Mouse (Mus musculus): ENCODE measurements around the gene Erbb2. TPM values are rescaled to one million over a fixed set of nuclear protein-coding genes. Genes with fewer than 3 reads are reported as not detected.

Gene Erbb2
- polyA plus RNA-seq, 1 experiment = 4.0 TPM

DNA sequence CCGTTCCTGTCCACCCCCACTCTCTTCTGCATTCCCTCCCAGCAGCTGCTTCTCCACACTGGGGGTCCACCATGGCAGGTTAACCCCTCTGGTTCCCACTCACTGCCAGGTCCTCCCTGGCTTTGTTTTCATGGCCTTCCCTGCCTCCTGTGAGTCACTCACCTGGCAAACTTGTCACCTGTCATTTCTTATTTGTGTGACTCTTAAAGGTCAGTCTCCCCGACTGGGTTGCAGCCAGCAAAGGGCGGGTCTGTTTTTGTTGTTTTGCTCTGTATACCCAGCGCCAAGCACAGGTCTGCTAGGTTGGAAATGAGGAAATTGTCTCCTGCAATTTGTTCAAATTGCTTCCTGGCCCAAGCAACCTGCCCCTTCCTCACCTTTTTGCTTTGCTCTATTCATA, 33.4 kb downstream of the Erbb2 start:
- no peak for DNase-seq (ENCODE audit: low read depth in 1 of 2, low spot score in 2 of 2)
- WGBS = 76% methylated on average over 4 of the region's 4 CpGs

DNA sequence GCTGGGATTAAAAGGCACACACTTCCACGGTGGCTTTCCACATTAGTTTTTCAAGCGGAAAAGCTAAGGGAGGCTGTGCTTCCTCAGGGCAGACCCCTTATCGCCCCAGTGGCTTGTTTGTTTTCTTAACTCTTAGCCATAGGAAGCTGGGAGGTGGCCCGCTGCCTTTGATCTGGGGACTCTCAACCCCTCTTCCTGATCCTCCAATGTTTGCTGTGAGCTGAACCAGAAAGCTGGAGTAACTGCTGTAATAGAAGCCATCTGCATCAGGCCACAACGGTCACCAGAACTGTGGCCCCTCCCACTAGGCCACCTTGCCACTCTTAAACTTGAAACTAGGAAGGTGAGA, 33.9 kb downstream of the Erbb2 start, which contains the start of gene Grb7:
TSS of gene Grb7 (plus strand) at position 182 of the 349 bp plus-strand sequence.
- Histone ChIP-seq H3K27me3 (ENCODE audit: control insufficient read depth, insufficient read depth, low read length) (no peaks in the 10 kb centered on the region), H3K4me3 (ENCODE audit: extremely low read depth, insufficient read depth, insufficient read length) (no peak within 1 kb of the TSS), H3K27ac (ENCODE audit: insufficient read depth, low read length) (no peak within 1 kb of the TSS), H3K36me3 (ENCODE audit: control insufficient read depth, insufficient read depth, low read length) (no peaks in the 10 kb centered on the region), H3K4me1 (ENCODE audit: control insufficient read depth, insufficient read depth, insufficient read length) (peaks cover 21% of the 10 kb centered on the region; the same call in 1 of the 2 replicates)
- no peak for TF ChIP-seq CTCF (IDR thresholded peaks at IDR 0.05; ENCODE audit: extremely low read depth, insufficient read depth, insufficient read length, insufficient replicate concordance)
- no peak for TF ChIP-seq POLR2A (IDR thresholded peaks at IDR 0.05; ENCODE audit: low read depth, low read length)
- 37% methylated on average over 5 of the region's 5 CpGs for WGBS
- DNase-seq (ENCODE audit: low read depth in 1 of 2, low spot score in 2 of 2) = no peak

More for the DNA sequence above, 33.4 kb downstream of the Erbb2 start:
- Histone ChIP-seq H3K27ac (ENCODE audit: insufficient read depth, low read length) (no peak overlapping the region), H3K4me1 (ENCODE audit: control insufficient read depth, insufficient read depth, insufficient read length) (peaks cover 21% of the 10 kb centered on the region; the same call in 1 of the 2 replicates), H3K27me3 (ENCODE audit: control insufficient read depth, insufficient read depth, low read length) (no peaks in the 10 kb centered on the region), H3K4me3 (ENCODE audit: extremely low read depth, insufficient read depth, insufficient read length) (no peak overlapping the region), H3K36me3 (ENCODE audit: control insufficient read depth, insufficient read depth, low read length) (no peaks in the 10 kb centered on the region)
- TF ChIP-seq CTCF (IDR thresholded peaks at IDR 0.05; ENCODE audit: extremely low read depth, insufficient read depth, insufficient read length, insufficient replicate concordance) (no peak), POLR2A (IDR thresholded peaks at IDR 0.05; ENCODE audit: low read depth, low read length) (no peak)

DNA sequence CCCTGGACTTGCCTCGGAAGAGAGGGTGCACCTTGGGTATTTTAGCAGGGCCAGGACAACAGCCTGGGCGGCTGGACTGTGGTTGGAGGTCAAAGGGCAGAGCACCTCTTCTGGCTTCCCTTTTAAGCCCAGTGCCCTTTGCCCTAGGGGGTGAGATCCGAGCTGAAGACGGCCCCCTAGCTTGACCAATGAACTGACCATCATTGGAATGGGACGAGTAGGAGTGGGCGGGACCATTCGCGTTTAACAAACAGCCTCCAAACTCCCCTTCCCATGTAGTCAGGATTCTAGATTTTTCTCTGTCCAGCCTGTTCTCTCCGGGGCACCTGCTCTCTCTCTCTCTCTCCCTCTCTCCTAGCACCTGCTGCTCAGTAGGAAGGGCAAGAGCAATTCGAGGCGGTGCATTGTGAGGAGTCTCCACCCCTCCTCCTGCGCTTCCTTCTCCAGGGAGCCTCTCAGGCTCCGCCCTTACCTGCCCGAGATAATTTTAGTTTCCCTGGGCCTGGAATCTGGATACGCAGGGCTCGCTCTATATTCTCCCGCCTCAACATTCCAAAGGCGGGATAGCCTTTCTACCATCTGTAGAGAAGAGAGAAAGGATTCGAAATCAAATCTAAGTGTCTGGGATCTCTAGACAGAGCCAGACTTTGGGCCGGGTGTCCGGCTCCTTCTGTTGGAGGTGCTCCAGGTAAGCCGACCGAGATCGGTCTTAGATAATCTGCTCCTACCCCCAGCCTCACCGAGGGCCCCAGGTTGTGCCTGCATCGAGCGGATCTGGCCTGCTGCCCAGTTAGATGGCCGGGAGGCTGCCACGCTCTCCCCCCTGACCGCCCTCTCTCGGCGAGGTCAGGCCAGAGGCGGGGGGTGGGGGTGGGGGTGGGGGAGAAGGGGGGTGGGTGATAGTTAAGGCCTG, 34.5 kb downstream of the Erbb2 start:
- H3K36me3 ChIP-seq (ENCODE audit: control insufficient read depth, insufficient read depth, low read length) = no peaks in the 10 kb centered on the region
- no peak overlapping the region for H3K27ac ChIP-seq (ENCODE audit: insufficient read depth, low read length)
- no peak overlapping the region for H3K4me3 ChIP-seq (ENCODE audit: extremely low read depth, insufficient read depth, insufficient read length)
- no peak for TF ChIP-seq POLR2A (IDR thresholded peaks at IDR 0.05; ENCODE audit: low read depth, low read length)
- TF ChIP-seq CTCF (IDR thresholded peaks at IDR 0.05; ENCODE audit: extremely low read depth, insufficient read depth, insufficient read length, insufficient replicate concordance) = no peak
- H3K4me1 ChIP-seq (ENCODE audit: control insufficient read depth, insufficient read depth, insufficient read length) = peaks cover 21% of the 10 kb centered on the region; the same call in 1 of the 2 replicates
- WGBS = 29% methylated on average over 33 of the region's 33 CpGs
- no peaks in the 10 kb centered on the region for H3K27me3 ChIP-seq (ENCODE audit: control insufficient read depth, insufficient read depth, low read length)
- DNase-seq (ENCODE audit: low read depth in 1 of 2, low spot score in 2 of 2) = no peak

DNA sequence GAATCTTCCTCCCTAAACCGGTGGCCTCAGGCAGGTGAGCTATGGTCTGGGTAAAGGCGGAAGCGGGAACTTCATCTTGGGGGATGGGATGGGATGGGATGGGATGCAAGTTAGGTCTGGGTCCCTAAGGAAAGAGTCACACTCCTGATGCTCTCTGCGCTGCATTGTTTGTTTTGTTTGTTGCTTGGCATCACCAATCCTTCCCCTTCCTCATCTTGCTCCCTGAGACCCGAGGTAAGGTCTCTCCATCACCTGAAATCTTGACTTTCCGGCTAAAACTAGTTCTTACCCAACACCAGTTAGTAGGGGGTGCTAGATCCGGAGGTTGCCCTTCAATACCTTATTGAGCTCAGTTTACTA, 35.2 kb downstream of the Erbb2 start:
- H3K27me3 ChIP-seq (ENCODE audit: control insufficient read depth, insufficient read depth, low read length) = no peaks in the 10 kb centered on the region
- no peak for TF ChIP-seq CTCF (IDR thresholded peaks at IDR 0.05; ENCODE audit: extremely low read depth, insufficient read depth, insufficient read length, insufficient replicate concordance)
- no peak for TF ChIP-seq POLR2A (IDR thresholded peaks at IDR 0.05; ENCODE audit: low read depth, low read length)
- no peak overlapping the region for H3K4me3 ChIP-seq (ENCODE audit: extremely low read depth, insufficient read depth, insufficient read length)
- no peak overlapping the region for H3K27ac ChIP-seq (ENCODE audit: insufficient read depth, low read length)
- no peak for DNase-seq (ENCODE audit: low read depth in 1 of 2, low spot score in 2 of 2)
- H3K36me3 ChIP-seq (ENCODE audit: control insufficient read depth, insufficient read depth, low read length) = no peaks in the 10 kb centered on the region
- 51% methylated on average over 7 of the region's 7 CpGs for WGBS
- H3K4me1 ChIP-seq (ENCODE audit: control insufficient read depth, insufficient read depth, insufficient read length) = peaks cover 21% of the 10 kb centered on the region; the same call in 1 of the 2 replicates

DNA sequence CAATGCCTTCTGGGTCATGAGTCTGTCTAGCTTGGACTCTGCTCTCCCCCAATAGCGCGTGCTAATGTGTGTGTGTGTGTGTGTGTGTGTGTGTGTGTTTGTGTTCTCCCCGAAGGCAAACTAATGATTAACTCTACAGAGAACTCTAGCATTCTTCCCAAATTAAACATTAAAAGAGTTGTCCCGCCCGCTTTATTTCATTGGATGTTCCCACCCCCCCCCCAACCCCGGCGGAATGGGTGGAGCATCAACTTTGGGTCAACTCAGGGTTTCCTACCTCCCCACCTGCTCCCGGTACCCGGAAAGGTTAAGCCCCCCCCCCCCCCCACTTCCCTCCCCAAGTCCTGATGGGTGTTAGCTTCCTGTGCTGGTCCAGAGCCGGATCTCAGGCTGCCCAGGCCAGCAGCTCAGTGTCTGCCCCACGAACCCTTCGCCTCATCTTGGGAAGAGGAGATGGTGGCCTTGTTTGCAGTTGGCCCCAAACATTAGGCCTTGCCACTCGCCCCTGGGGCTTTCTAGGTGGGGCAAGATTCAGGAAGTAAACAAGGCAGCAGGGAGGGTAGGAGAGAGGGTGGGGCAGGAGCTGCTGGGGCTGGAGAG, 36.0 kb downstream of the Erbb2 start:
- WGBS = 57% methylated on average over 13 of the region's 13 CpGs
- Histone ChIP-seq H3K27me3 (ENCODE audit: control insufficient read depth, insufficient read depth, low read length) (no peaks in the 10 kb centered on the region), H3K4me1 (ENCODE audit: control insufficient read depth, insufficient read depth, insufficient read length) (peaks cover 21% of the 10 kb centered on the region; the same call in 1 of the 2 replicates), H3K36me3 (ENCODE audit: control insufficient read depth, insufficient read depth, low read length) (no peaks in the 10 kb centered on the region), H3K4me3 (ENCODE audit: extremely low read depth, insufficient read depth, insufficient read length) (no peak overlapping the region), H3K27ac (ENCODE audit: insufficient read depth, low read length) (no peak overlapping the region)
- TF ChIP-seq POLR2A (IDR thresholded peaks at IDR 0.05; ENCODE audit: low read depth, low read length) = no peak
- no peak for TF ChIP-seq CTCF (IDR thresholded peaks at IDR 0.05; ENCODE audit: extremely low read depth, insufficient read depth, insufficient read length, insufficient replicate concordance)
- DNase-seq (ENCODE audit: low read depth in 1 of 2, low spot score in 2 of 2) = no peak

DNA sequence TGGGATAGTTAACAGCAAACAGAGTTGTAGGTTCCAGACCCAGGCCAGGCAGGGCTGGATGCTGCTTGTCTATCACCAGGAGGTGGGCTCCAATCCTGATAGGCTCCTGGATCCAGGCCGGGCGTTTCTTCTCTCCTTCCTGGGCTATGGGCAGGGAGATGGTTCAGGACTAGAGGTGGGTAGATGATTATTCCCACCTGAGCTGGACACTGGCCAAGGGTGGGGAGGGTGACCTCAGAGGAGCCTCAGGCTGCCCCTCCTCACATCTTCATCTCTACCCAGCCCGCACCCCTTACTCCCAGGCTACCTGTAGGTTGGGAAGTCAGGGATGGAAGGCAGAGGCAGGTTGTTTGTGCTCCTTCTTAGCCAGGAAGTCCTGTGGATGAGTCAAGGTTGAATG, 37.1 kb downstream of the Erbb2 start:
- peaks cover 21% of the 10 kb centered on the region; the same call in 1 of the 2 replicates for H3K4me1 ChIP-seq (ENCODE audit: control insufficient read depth, insufficient read depth, insufficient read length)
- no peak for DNase-seq (ENCODE audit: low read depth in 1 of 2, low spot score in 2 of 2)
- no peaks in the 10 kb centered on the region for H3K27me3 ChIP-seq (ENCODE audit: control insufficient read depth, insufficient read depth, low read length)
- H3K36me3 ChIP-seq (ENCODE audit: control insufficient read depth, insufficient read depth, low read length) = no peaks in the 10 kb centered on the region
- no peak overlapping the region for H3K27ac ChIP-seq (ENCODE audit: insufficient read depth, low read length)
- TF ChIP-seq CTCF (IDR thresholded peaks at IDR 0.05; ENCODE audit: extremely low read depth, insufficient read depth, insufficient read length, insufficient replicate concordance) (no peak), POLR2A (IDR thresholded peaks at IDR 0.05; ENCODE audit: low read depth, low read length) (no peak)
- no peak overlapping the region for H3K4me3 ChIP-seq (ENCODE audit: extremely low read depth, insufficient read depth, insufficient read length)
- WGBS = 93% methylated on average over 3 of the region's 3 CpGs

All from spleen, adult 2 months (tissue).